Mouse (Mus musculus) right cerebral cortex, adult 2 months (tissue): Measurements from ENCODE around the gene Rftn2.
"Not testable (repeated sequence)": the region's sequence is repeated elsewhere in the genome, so short reads cannot be mapped to it uniquely, and the experiment has no call there.

ENCODE experiments used
- DNase-seq, 2 experiments: peaks; one replicate each; pipeline ENCODE4 v3.0.0; 2021 to 2022; ENCODE audit warnings: low spot score in 2 of 2

Rftn2 gene

GRCm38 (mm10) chr1:55124136-55124535, 102.4 kb downstream of the Rftn2 start:
- DNase-seq, result not testable (repeated sequence)

DNA sequence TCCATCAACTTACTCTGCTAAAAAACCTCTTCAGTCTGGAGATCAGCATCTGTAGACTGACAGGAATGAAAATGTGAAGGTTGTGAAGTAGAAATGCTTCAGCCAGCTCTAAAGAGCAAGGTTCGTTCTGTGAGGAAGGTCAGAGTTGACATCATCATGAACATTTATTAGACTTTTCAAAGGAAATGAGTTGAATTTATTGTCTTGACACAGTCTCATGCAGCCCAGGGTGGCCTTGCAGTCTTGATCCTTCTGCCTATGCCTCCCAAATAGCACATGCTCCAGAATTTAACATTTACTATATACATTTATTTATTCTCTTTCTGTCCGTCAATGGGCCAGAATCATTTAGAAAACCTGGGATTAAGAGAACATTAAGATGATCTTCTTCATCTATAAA, 103.0 kb downstream of the Rftn2 start:
- DNase-seq, result no peak

- no peak for DNase-seq
Measured at GRCm38 (mm10) chr1:55123046-55123445, 103.5 kb downstream of the Rftn2 start.
